Mouse (Mus musculus): ENCODE measurements around the gene Clcn6.

Clcn6 gene

GRCm38 (mm10) chr4:148038600-148039253 lies at the start of gene Clcn6, which contains the start of gene Mthfr:
TSS of gene Clcn6 (minus strand) at chr4:148038821.
TSS of gene Mthfr (plus strand) at chr4:148039077.
- DNase-seq, result peak; percentile 100

GRCm38 (mm10) chr4:148087907-148088527 lies 49.4 kb upstream of the Clcn6 start, which contains the start of gene Agtrap:
TSS of gene Agtrap (minus strand) at chr4:148088031.
- peak; percentile 92 to 94 for DNase-seq

- no peak for DNase-seq
Observed at GRCm38 (mm10) chr4:148087091-148087906, 48.7 kb upstream of the Clcn6 start.

- no peak for DNase-seq
Observed at GRCm38 (mm10) chr4:148085907-148086305, 47.3 kb upstream of the Clcn6 start.

- no peak for DNase-seq
Observed at GRCm38 (mm10) chr4:148085131-148085906, 46.7 kb upstream of the Clcn6 start.

GRCm38 (mm10) chr4:148084261-148084714 lies 45.7 kb upstream of the Clcn6 start:
- no peak for DNase-seq

GRCm38 (mm10) chr4:148083176-148083899 lies 44.7 kb upstream of the Clcn6 start:
- no peak for DNase-seq

GRCm38 (mm10) chr4:148082257-148083044 lies 43.8 kb upstream of the Clcn6 start:
- peak; percentile 51 to 55 for DNase-seq

- no peak for DNase-seq
Observed at GRCm38 (mm10) chr4:148081201-148081600, 42.6 kb upstream of the Clcn6 start.

GRCm38 (mm10) chr4:148080597-148080973 lies 42.0 kb upstream of the Clcn6 start:
- DNase-seq, result peak; percentile 45

GRCm38 (mm10) chr4:148079944-148080596 lies 41.4 kb upstream of the Clcn6 start:
- no peak for DNase-seq

GRCm38 (mm10) chr4:148079212-148079611 lies 40.6 kb upstream of the Clcn6 start:
- no peak for DNase-seq

- DNase-seq, result no peak
Observed at GRCm38 (mm10) chr4:148075881-148076280, 37.3 kb upstream of the Clcn6 start.

- peak in 1 of 2 experiments; percentile 61 for DNase-seq
Observed at GRCm38 (mm10) chr4:148075259-148075658, 36.6 kb upstream of the Clcn6 start.

GRCm38 (mm10) chr4:148074521-148075189 lies 36.0 kb upstream of the Clcn6 start:
- DNase-seq, result no peak

GRCm38 (mm10) chr4:148071508-148071907 lies 32.9 kb upstream of the Clcn6 start:
- DNase-seq, result no peak

GRCm38 (mm10) chr4:148069602-148070218 lies 31.1 kb upstream of the Clcn6 start:
- DNase-seq, result no peak

GRCm38 (mm10) chr4:148067346-148067745 lies 28.7 kb upstream of the Clcn6 start:
- DNase-seq, result no peak

- DNase-seq, result no peak
Observed at GRCm38 (mm10) chr4:148066401-148066744, 27.8 kb upstream of the Clcn6 start.
